2 mouse cellular contexts compared by ENCODE assay signal in genomic region chr14:51129624-51129975, GRCm38 (mm10).
TF ChIP-seq lines count a peak whose summit lies in the region.

No protein-coding gene starts in this region.

TF ChIP-seq in CH12.LX, 34 proteins besides CTCF, POLR2A, EP300 and RAD21:
- TF ChIP-seq USF2 (conservative IDR thresholded peaks at IDR 0.05; ENCODE audit: low read depth, low read length), result no peak
- TF ChIP-seq HCFC1 (IDR thresholded peaks at IDR 0.05; ENCODE audit: low read depth, low read length), result no peak
- no peak for TF ChIP-seq CHD1 (IDR thresholded peaks at IDR 0.05; ENCODE audit: low read depth, low read length)
- TF ChIP-seq MEF2A (IDR thresholded peaks at IDR 0.05; ENCODE audit: borderline replicate concordance, low read depth, low read length), result no peak
- no peak for TF ChIP-seq MYC (IDR thresholded peaks at IDR 0.05; ENCODE audit: low read depth, low read length)
- no peak for TF ChIP-seq ELF1 (IDR thresholded peaks at IDR 0.05; ENCODE audit: low read depth, low read length)
- no peak for TF ChIP-seq E2F4 (IDR thresholded peaks at IDR 0.05; ENCODE audit: insufficient replicate concordance, low read depth, low read length)
- no peak for TF ChIP-seq KAT2A (IDR thresholded peaks at IDR 0.05; ENCODE audit: insufficient replicate concordance, low read length)
- TF ChIP-seq ZC3H11A (IDR thresholded peaks at IDR 0.05; ENCODE audit: low read depth, low read length), result no peak
- no peak for TF ChIP-seq TBP (conservative IDR thresholded peaks at IDR 0.05; ENCODE audit: low read depth, low read length)
- no peak for TF ChIP-seq USF1 (IDR thresholded peaks at IDR 0.05; ENCODE audit: low read depth, low read length)
- TF ChIP-seq RCOR1 (conservative IDR thresholded peaks at IDR 0.05; ENCODE audit: low read depth, low read length), result no peak
- TF ChIP-seq MAX (IDR thresholded peaks at IDR 0.05; ENCODE audit: low read length), result no peak
- TF ChIP-seq ETS1 (conservative IDR thresholded peaks at IDR 0.05; ENCODE audit: low read depth, low read length), result no peak
- TF ChIP-seq MAZ (IDR thresholded peaks at IDR 0.05; ENCODE audit: low read depth, low read length), result no peak
- no peak for TF ChIP-seq MAFK (IDR thresholded peaks at IDR 0.05; ENCODE audit: insufficient replicate concordance, low read length)
- no peak for TF ChIP-seq GABPA (IDR thresholded peaks at IDR 0.05; ENCODE audit: insufficient replicate concordance, low read depth, low read length)
- no peak for TF ChIP-seq BHLHE40 (IDR thresholded peaks at IDR 0.05; ENCODE audit: low read depth, low read length)
- TF ChIP-seq JUND (conservative IDR thresholded peaks at IDR 0.05; ENCODE audit: low read depth, low read length), result no peak
- no peak for TF ChIP-seq SIN3A (IDR thresholded peaks at IDR 0.05; ENCODE audit: low read length)

TF ChIP-seq in MEL, 35 proteins besides CTCF, POLR2A, EP300 and RAD21:
- TF ChIP-seq GATA1 (IDR thresholded peaks at IDR 0.05; ENCODE audit: low read depth, low read length) (no peak; the same call in 1 of the 2 replicates), TAL1 (IDR thresholded peaks at IDR 0.05; ENCODE audit: low read length) (peak; percentile 54)
